In the genomic region with DNA sequence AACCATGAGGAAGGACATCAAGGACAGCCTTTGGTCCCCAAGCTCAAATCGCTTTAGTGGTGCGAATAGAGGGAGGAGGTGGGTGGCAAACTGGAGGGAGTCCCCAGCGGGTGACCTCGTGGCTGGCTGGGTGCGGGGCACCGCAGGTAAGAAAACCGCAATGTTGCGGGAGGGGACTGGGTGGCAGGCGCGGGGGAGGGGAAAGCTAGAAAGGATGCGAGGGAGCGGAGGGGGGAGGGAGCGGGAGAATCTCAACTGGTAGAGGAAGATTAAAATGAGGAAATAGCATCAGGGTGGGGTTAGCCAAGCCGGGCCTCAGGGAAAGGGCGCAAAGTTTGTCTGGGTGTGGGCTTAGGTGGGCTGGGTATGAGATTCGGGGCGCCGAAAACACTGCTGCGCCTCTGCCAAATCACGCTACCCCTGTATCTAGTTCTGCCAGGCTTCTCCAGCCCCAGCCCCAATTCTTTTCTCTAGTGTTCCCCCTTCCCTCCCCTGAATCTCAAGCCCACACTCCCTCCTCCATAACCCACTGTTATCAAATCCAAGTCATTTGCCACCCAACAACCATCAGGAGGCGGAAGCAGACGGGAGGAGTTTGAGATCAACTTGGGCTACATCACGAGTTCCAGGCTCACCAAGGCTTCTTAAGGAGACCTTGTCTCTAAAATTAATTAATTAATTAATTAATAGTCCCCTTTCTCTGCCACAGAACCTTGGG, we compare ENCODE assay signal across 8 mouse cellular contexts. TPM values are rescaled to one million over a fixed set of nuclear protein-coding genes. Genes with fewer than 3 reads are reported as not detected.
DNase-seq lines count a peak whose midpoint lies in the region; ATAC-seq lines count a peak whose summit lies in the region.

No protein-coding gene starts in this region.

- H3K4me2 ChIP-seq in liver, embryonic 11.5 days, result peak overlapping the region; percentile 51
- H3K4me2 ChIP-seq in heart, embryonic 13.5 days, result peak overlapping the region; percentile 72
- H3K4me2 ChIP-seq in limb, embryonic 11.5 days (ENCODE audit: low read depth, severe bottlenecking), result peak overlapping the region; percentile 62
- peak overlapping the region; percentile 72 for H3K4me2 ChIP-seq in neural tube, embryonic 13.5 days

- peaks cover 7% of the 10 kb centered on the region for H3K4me1 ChIP-seq in liver, embryonic 11.5 days (replicated peaks; ENCODE audit: control insufficient read depth, insufficient read depth, low read length)
- peaks cover 22% of the 10 kb centered on the region for H3K4me1 ChIP-seq in heart, embryonic 13.5 days
- peaks cover 4% of the 10 kb centered on the region; the same call in 1 of the 2 replicates for H3K4me1 ChIP-seq in limb, embryonic 11.5 days (ENCODE audit: control insufficient read depth, insufficient read depth, low read length)
- peaks cover 19% of the 10 kb centered on the region for H3K4me1 ChIP-seq in neural tube, embryonic 13.5 days (replicated peaks)

- no peaks in the 10 kb centered on the region for H3K36me3 ChIP-seq in liver, embryonic 11.5 days (ENCODE audit: control insufficient read depth, insufficient read depth, low read length)
- no peaks in the 10 kb centered on the region for H3K36me3 ChIP-seq in heart, embryonic 13.5 days
- no peaks in the 10 kb centered on the region for H3K36me3 ChIP-seq in limb, embryonic 11.5 days (ENCODE audit: control insufficient read depth, insufficient read depth, low read length)
- no peaks in the 10 kb centered on the region for H3K36me3 ChIP-seq in neural tube, embryonic 13.5 days

- 3% methylated on average over 20 of the region's 23 CpGs for WGBS in liver, embryonic 11.5 days
- WGBS in heart, embryonic 13.5 days, result 2% methylated on average over 21 of the region's 23 CpGs
- WGBS in limb, embryonic 11.5 days, result 2% methylated on average over 23 of the region's 23 CpGs
- 5% methylated on average over 23 of the region's 23 CpGs for WGBS in neural tube, embryonic 13.5 days

- H3K4me3 ChIP-seq in liver, embryonic 11.5 days (ENCODE audit: low read depth, low read length), result peak overlapping the region; percentile 7; the same call in 1 of the 2 replicates
- H3K4me3 ChIP-seq in heart, embryonic 13.5 days, result peak overlapping the region; percentile 47
- peak overlapping the region; percentile 26 for H3K4me3 ChIP-seq in limb, embryonic 11.5 days (ENCODE audit: low read depth, low read length)
- peak overlapping the region; percentile 41 for H3K4me3 ChIP-seq in neural tube, embryonic 13.5 days

- H3K9me3 ChIP-seq in liver, embryonic 11.5 days (ENCODE audit: control insufficient read depth, low read length), result no peaks in the 10 kb centered on the region
- H3K9me3 ChIP-seq in heart, embryonic 13.5 days, result no peaks in the 10 kb centered on the region
- no peaks in the 10 kb centered on the region for H3K9me3 ChIP-seq in limb, embryonic 11.5 days (ENCODE audit: control insufficient read depth, low read length)
- H3K9me3 ChIP-seq in neural tube, embryonic 13.5 days, result no peaks in the 10 kb centered on the region

- no peak for ATAC-seq in liver, embryonic 11.5 days (replicated peaks; ENCODE audit: low FRiP score)
- ATAC-seq in heart, embryonic 13.5 days (ENCODE audit: extremely low read depth, insufficient number of reproducible peaks, low FRiP score, low TSS enrichment), result no peak
- no peak for ATAC-seq in limb, embryonic 11.5 days (ENCODE audit: insufficient number of reproducible peaks, low FRiP score, low TSS enrichment, low read depth)
- 0 out of 2 replicates have a peak, but pooled peaks have one; percentile 49 for ATAC-seq in neural tube, embryonic 13.5 days (ENCODE audit: low read depth)

- no peak overlapping the region for H3K27ac ChIP-seq in liver, embryonic 11.5 days (ENCODE audit: low read depth, low read length)
- H3K27ac ChIP-seq in heart, embryonic 13.5 days (replicated peaks), result no peak overlapping the region
- H3K27ac ChIP-seq in limb, embryonic 11.5 days (replicated peaks; ENCODE audit: low read depth, low read length), result no peak overlapping the region
- no peak overlapping the region for H3K27ac ChIP-seq in neural tube, embryonic 13.5 days (replicated peaks)

- H3K9ac ChIP-seq in liver, embryonic 11.5 days (ENCODE audit: low read depth, low read length), result no peak overlapping the region
- H3K9ac ChIP-seq in heart, embryonic 13.5 days, result peak overlapping the region; percentile 61
- H3K9ac ChIP-seq in limb, embryonic 11.5 days (ENCODE audit: low read length), result no peak overlapping the region
- H3K9ac ChIP-seq in neural tube, embryonic 13.5 days, result peak overlapping the region; percentile 56

- DNase-seq in liver, embryonic 11.5 days (ENCODE audit: low spot score), result no peak
- no peak for DNase-seq in liver
- DNase-seq in cerebellum, postnatal 25 days, result peak; percentile 38 to 60
- no peak for DNase-seq in limb, embryonic 11.5 days (ENCODE audit: low spot score)
- no peak for DNase-seq in yolk sac, embryonic 10.5 days (ENCODE audit: low spot score)
- no peak for DNase-seq in spleen, postnatal 14 days (ENCODE audit: low spot score in 2 of 2)

- peaks cover 65% of the 10 kb centered on the region for H3K27me3 ChIP-seq in liver, embryonic 11.5 days (replicated peaks; ENCODE audit: control insufficient read depth, insufficient read depth, low read length)
- peaks cover 71% of the 10 kb centered on the region for H3K27me3 ChIP-seq in heart, embryonic 13.5 days (replicated peaks)
- peaks cover 29% of the 10 kb centered on the region for H3K27me3 ChIP-seq in limb, embryonic 11.5 days (ENCODE audit: control insufficient read depth, insufficient read depth, low read length)
- peaks cover 51% of the 10 kb centered on the region for H3K27me3 ChIP-seq in neural tube, embryonic 13.5 days

RNA-seq across cellular contexts. Expression of a gene that starts 0.7 kb away (rescaled TPM):
- polyA plus RNA-seq in liver, embryonic 11.5 days (2014; fragmentation: Nextera tagmentation; extraction: Ambion mirVana), result 0.18 TPM in 1 of 2 replicates, not detected in the other
- polyA plus RNA-seq in heart, embryonic 13.5 days (2015; fragmentation: Nextera tagmentation; extraction: Ambion mirVana), result 0.47 and 0.98 TPM in 2 replicates
- 0.34 and 0.52 TPM in 2 replicates for polyA plus RNA-seq in limb, embryonic 11.5 days (2014; fragmentation: Nextera tagmentation; extraction: Ambion mirVana)
- 1.2 and 2.8 TPM in 2 replicates for polyA plus RNA-seq in neural tube, embryonic 13.5 days (2015; fragmentation: Nextera tagmentation; extraction: Ambion mirVana)

RNA-seq across cellular contexts. Expression of a gene that starts 23.0 kb away (rescaled TPM):
- polyA plus RNA-seq in liver, embryonic 11.5 days (2014; fragmentation: Nextera tagmentation; extraction: Ambion mirVana), result 4.4 and 7.7 TPM in 2 replicates
- polyA plus RNA-seq in heart, embryonic 13.5 days (2015; fragmentation: Nextera tagmentation; extraction: Ambion mirVana), result 48.5 and 66.0 TPM in 2 replicates
- polyA plus RNA-seq in limb, embryonic 11.5 days (2014; fragmentation: Nextera tagmentation; extraction: Ambion mirVana), result 6.8 and 8.7 TPM in 2 replicates
- 8.7 and 12.6 TPM in 2 replicates for polyA plus RNA-seq in neural tube, embryonic 13.5 days (2015; fragmentation: Nextera tagmentation; extraction: Ambion mirVana)

RNA-seq across cellular contexts. Expression of a gene that starts 57.7 kb away (rescaled TPM):
- polyA plus RNA-seq in liver, embryonic 11.5 days (2014; fragmentation: Nextera tagmentation; extraction: Ambion mirVana), result 0.14 TPM in 1 of 2 replicates, not detected in the other
- polyA plus RNA-seq in heart, embryonic 13.5 days (2015; fragmentation: Nextera tagmentation; extraction: Ambion mirVana), result not detected in 2 replicates
- polyA plus RNA-seq in limb, embryonic 11.5 days (2014; fragmentation: Nextera tagmentation; extraction: Ambion mirVana), result 0.13 TPM in 1 of 2 replicates, not detected in the other
- polyA plus RNA-seq in neural tube, embryonic 13.5 days (2015; fragmentation: Nextera tagmentation; extraction: Ambion mirVana), result not detected in 2 replicates

Comparison
In these comparisons a context has a peak if more than half of its experiments do, and no peak if none do; other contexts are left out.
1. DNase-seq: peak in cerebellum, postnatal 25 days (2 of 2); none in liver, embryonic 11.5 days (single experiment), liver (single experiment), limb, embryonic 11.5 days (single experiment), yolk sac, embryonic 10.5 days (single experiment) and spleen, postnatal 14 days (0 of 2).
2. H3K9ac ChIP-seq: peak in heart, embryonic 13.5 days (single experiment) and neural tube, embryonic 13.5 days (single experiment); none in liver, embryonic 11.5 days (single experiment) and limb, embryonic 11.5 days (single experiment).
3. Peak in every context shown above with its lines, with median percentiles within 50 percentile points of each other: H3K4me2 ChIP-seq and H3K4me3 ChIP-seq.